Mouse (Mus musculus): Measurements from ENCODE around the gene Zfp689.
"Not testable (repeated sequence)": the region's sequence is repeated elsewhere in the genome, so short reads cannot be mapped to it uniquely, and the experiment has no call there.

Zfp689 gene

GRCm38 (mm10) chr7:127448521-127449300 is at the start of gene Zfp689:
TSS of gene Zfp689 (minus strand) at chr7:127449158.
- in situ Hi-C loops (cut with MboI, MseI): no loop called here

DNA sequence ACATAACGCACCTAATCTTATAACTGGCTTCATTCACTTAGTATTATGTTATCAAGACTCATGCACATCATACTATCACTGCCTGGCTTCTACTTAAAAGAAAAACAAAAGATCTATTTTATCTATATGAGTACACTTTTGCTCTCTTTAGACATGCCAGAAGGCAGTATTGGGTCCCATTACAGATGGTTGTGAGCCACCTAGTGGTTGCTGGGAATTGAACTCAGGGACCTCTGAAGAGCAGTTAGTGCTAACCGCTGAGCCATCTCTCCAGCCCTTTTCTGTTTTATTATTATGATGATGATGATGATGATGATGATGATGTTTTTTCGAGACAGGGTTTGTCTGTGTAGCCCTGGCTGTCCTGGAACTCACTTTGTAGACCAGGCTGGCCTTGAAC is 49.4 kb upstream of the Zfp689 start:
- in situ Hi-C loops (cut with MboI, MseI): loop anchor here (5.0 kb wide), 1 partner anchor 136 kb away; no protein-coding TSS in a partner anchor

DNA sequence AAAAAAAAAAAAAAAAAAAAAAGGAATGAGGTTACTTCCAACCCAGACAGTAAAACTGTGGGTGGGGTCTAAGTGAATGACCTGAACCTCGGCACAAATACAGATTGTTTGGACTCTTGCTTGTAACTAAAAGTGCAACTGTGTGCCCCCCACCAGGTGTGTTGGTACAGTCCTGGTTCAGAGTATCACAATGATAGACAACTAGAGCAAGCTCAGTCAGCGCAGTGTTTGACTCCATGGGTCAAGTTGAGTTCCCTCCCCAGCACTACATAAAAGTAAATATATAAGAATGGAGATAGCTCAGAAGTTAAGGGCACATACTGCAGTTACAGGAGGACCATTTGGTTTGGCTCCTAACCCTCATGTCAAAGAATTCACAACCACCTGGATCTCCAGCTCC is 48.4 kb upstream of the Zfp689 start:
- in situ Hi-C loops (cut with MboI, MseI): loop anchor here (5.0 kb wide), 1 partner anchor 135 kb away; no protein-coding TSS in a partner anchor

DNA sequence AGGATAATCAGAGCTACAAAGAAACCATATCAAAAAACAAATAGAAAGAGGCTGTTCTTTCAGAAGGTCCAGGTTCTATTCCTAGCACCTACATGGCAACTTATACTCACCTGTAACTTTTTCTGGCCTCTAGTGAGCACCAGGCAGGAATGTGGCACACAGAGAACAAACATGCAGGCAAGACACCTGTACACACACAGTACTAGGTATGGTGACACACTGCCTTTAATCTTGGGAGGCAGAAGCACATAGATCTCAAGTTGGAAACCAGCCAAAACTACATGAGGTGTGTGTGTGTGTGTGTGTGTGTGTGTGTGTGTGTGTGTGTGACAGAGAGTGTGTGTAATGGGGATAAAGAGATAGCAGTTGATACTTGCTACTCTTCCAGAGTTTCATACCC is 45.7 kb upstream of the Zfp689 start:
- in situ Hi-C loops (cut with MboI, MseI): loop anchor here (5.0 kb wide), 1 partner anchor 132 kb away; no protein-coding TSS in a partner anchor

GRCm38 (mm10) chr7:127491846-127492245 is 42.9 kb upstream of the Zfp689 start:
- in situ Hi-C loops (cut with MboI, MseI): no loop called here

DNA sequence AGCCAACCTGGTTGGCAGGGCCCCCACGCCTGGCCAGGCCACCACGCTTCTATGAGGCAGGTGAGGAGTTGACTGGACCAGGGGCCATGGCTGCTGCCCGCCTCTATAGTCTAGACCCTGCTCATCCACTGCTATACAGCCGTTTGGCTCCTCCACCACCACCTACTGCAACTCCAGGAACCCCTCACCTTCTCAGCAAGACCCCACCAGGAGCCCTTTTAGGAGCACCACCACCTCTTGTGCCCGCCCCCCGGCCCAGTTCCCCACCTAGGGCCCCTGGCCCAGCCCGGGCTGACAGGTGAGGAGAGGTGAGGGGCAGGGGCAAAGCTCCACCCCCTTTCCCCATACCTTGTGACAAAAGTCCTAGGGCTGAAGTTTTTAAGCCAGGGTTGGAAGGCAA is 41.0 kb upstream of the Zfp689 start:
- in situ Hi-C loops (cut with MboI, MseI): no loop called here

DNA sequence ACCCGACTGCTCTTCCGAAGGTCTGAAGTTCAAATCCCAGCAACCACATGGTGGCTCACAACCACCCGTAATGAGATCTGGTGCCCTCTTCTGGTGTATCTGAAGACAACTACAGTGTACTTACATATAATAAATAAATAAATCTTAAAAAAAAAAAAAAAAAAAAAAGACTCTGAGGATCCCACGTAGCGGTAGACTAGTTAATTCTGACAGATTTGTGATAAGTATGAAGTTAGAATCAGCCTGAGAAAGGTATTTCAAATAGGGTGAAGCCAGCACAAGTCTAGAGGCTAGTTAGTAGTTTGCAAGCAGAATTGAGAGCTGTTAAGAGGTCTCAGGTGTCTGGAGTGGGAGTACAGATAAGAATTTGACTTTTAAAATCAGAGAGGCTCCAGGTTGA is 39.4 kb upstream of the Zfp689 start:
- in situ Hi-C loops (cut with MboI, MseI): not testable (repeated sequence)

DNA sequence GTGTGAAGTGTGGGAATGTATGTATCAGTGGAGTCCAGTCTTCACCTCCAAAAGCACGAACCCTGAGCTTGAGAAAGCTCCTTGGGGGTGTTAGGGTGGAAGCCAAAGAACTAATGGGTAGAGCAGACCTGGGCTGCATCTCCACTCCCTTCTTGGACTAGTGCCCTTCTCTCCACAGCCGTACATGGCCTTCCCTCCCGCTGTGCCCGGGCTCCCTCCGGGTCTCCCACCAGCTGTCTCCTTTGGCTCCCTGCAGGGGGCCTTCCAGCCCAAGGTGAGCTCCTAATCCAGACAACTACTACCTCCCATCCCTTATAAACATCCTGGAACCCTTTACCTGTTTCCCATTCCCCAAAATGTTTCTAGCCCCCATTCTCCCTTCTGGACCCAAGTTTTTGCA is 36.5 kb upstream of the Zfp689 start:
- in situ Hi-C loops (cut with MboI, MseI): no loop called here

DNA sequence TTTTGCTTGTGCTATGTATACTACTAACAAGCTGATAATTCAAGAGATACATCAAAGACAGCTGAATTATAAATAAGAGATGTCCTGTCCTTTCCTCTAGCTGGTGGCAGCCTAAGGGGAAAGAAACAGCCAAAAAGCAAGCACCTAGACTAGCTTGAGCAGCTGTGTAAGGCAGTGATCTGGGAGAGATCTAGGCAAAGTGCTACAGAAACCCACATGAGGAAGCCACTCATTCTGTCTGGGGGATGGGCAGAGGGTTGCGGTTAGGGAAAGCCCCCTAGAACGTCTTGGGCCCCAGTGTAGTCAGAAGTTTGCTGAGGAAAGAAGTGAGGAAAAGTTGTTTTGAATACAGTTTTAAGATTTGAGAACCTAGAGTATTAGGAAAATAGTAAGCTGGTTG is 31.4 kb upstream of the Zfp689 start:
- in situ Hi-C loops (cut with MboI, MseI): no loop called here

DNA sequence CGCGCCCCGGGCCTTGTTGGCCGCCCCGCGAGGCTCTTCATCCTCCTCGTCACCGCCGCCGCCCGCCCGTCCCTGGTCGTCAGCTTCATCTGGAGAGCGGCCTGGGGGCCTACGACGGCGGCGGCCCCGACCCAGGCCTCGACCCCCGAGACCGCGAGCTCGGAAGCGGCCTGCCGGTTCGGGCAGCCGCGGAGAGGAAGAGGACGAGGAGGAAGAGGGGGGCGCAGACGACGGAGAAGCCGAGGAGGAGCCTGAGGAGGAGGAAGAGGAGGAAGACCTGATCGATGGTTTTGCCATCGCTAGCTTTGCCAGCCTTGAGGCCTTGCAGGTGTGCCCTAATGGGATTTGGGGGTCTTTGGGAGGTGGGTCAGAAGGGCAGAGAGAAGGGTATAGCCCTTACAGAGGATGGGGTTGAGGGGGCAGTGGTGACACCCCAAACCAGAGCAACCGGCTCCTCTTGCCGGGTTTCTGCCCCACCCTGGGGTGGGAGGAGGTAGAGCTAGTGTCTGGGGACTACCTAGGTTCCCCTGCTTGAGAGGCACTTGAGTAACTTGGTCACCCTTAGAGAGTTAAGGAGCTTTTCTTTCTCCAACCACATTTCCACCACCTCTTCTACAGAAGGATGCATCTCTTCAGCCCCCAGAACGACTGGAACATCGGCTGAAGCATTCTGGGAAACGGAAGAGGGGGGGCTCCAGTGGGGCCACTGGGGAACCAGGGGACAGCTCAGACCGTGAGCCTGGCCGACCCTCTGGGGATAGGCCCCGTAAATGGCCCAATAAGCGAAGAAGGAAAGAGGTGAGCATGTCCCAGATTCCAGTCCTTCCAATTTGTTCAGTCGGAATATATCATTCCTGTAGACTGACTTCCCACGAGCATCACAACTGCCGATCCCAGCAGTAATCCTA is 30.6 kb upstream of the Zfp689 start:
- in situ Hi-C loops (cut with MboI, MseI): loop anchor here (10.0 kb wide), 1 partner anchor 815 kb away; the partner anchor contains the start of gene BC017158

DNA sequence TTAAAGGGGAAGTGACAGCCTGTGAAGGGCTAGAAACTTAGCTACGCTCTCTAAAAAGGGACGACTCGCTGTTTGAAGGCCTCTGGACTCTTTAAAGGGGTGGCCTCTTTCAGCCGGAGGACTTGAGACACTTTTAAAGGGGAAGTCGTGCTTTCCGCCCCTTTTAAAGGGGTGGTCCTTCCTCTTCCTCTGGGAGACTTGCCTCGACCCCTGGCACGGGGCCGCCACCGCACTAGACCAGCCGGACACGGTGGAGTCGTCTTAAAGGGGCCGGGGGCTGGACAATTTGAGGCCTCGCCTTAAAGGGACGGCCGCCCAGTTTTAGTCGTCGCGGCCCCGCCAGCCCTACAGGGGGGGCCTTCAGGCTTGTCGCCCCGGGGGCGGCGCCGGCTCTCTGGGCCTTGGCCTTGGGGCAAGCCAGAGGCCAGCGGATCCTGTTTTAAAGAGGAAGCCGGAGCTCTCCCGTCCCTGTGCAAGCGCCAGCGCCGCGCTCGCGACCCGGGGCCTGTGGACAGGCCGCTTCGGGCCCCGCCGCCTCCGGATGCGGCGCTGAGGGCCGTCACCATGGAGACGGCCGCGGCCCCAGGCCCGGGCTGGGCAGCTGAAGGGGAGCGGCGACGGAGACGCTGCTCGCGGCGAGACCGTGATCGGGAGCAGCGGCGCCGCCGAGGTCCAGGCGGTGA is 29.8 kb upstream of the Zfp689 start, which contains the start of gene Fbrs:
Fbrs (plus strand) TSS at position 565 of the 683 bp plus-strand sequence.
- in situ Hi-C loops (cut with MboI, MseI): loop anchor here (10.0 kb wide), 1 partner anchor 816 kb away; the partner anchor contains the start of gene BC017158

DNA sequence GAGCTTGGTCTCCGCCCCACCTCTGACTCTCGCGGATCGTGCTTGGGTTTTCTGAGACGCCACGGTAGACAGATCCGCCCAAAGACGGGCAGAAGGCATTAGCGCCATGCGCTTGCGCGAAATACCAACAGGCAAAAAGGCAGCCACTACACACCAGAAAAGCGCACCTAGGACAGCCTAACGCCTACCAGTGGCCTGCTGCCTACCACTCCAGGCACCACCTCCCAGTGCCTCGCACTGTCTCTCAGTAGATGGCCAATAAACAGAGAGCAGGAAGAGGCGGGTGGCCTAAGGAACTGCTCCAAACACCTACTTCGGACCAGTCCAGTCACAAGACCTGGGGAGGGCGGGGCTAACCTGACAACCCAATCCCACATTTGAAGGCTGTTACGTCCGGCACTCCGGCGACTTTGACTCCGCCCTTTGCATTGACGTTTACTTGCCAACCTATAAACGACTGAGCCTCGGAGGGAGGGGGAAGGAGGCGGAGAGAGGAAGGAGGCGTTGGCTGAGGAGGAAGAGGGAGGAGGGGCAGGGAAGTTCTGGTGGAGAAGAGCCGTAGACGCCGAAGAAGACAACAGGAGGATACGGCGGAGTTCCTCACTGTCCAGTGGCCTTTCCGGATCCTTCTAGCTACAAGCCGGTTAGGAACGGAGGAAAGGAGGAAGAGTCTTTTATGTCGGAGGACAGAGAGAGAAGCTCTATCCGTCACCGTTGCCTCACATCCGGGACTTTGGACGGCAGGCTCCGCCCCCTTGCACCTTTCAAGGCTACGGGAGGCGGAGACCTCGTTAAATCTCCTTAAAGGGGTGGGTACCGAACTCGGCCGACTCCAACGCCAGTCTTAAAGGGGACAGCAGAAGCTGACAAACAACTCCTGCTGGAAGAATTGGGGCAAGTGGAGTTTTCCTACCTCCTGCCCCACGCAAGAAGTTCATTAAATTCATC is 29.0 kb upstream of the Zfp689 start:
- in situ Hi-C loops (cut with MboI, MseI): loop anchor here (10.0 kb wide), 1 partner anchor 817 kb away; the partner anchor contains the start of gene BC017158

- in situ Hi-C loops (cut with MboI, MseI): loop anchor here (10.0 kb wide), 1 partner anchor 818 kb away; the partner anchor contains the start of gene BC017158
These were observed 27.9 kb upstream of the Zfp689 start for GRCm38 (mm10) chr7:127476855-127477254.

DNA sequence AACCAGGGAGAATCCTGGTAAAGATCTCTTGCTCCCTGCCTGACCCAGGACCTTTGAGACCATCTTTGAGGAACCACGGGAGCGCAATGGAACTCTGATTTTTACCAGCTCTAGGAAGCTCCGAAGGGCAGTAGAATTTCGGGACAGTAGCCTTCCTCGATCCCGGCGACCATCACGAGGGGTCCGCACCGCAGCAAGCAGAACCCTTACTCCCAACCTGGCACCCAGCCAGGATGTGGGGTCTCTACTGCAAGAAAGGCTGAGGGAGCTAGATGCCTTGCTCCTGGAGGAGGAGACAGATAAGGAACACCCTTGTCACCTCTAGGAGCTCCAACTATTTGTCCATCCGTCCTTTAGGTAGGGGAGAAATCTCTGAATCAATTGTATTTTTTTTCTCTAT is 27.4 kb upstream of the Zfp689 start:
- in situ Hi-C loops (cut with MboI, MseI): loop anchor here (10.0 kb wide), 1 partner anchor 818 kb away; the partner anchor contains the start of gene BC017158

- in situ Hi-C loops (cut with MboI, MseI): loop anchor here (10.0 kb wide), 1 partner anchor 820 kb away; the partner anchor contains the start of gene BC017158
These were observed 26.3 kb upstream of the Zfp689 start for GRCm38 (mm10) chr7:127475186-127475740.

DNA sequence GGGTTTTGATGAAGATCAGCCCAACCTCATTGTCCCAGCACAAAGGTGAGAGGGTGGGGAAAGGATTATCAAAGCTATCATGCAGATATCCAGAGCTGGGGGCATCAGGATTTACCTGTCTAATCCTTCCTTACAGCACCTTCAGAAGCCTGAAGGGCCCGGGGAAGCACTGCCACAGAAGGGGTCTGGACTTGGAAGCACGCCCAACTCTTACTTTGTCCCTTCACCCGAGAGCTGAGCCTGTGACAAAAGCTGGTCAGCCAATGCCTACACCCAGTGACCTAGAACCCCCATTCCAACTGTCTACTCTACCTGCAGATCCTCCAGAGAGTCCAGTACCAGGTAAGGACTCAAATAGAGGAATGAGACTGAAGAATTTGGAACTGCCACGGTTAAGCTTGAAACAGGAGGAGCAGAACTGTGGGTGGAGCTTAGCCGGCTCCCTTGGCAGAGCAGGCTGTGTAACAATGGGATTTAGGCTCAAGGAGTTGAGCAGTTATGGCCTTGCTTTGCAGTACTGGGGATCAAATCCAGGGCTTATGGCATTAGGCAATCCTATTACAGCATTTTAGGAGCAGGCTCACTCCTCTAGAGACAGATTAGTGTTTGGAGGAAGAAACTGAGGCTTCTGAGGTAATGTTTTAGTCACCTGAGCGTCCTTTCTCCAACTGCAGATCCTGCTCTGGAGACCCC is 25.6 kb upstream of the Zfp689 start:
- in situ Hi-C loops (cut with MboI, MseI): loop anchor here (10.0 kb wide), 1 partner anchor 820 kb away; the partner anchor contains the start of gene BC017158

- in situ Hi-C loops (cut with MboI, MseI): loop anchor here (10.0 kb wide), 1 partner anchor 821 kb away; the partner anchor contains the start of gene BC017158
These were observed 24.7 kb upstream of the Zfp689 start for GRCm38 (mm10) chr7:127473705-127474104.

- in situ Hi-C loops (cut with MboI, MseI): loop anchor here (10.0 kb wide), 1 partner anchor 823 kb away; the partner anchor contains the start of gene BC017158
These were observed 23.1 kb upstream of the Zfp689 start for GRCm38 (mm10) chr7:127472060-127472459.

DNA sequence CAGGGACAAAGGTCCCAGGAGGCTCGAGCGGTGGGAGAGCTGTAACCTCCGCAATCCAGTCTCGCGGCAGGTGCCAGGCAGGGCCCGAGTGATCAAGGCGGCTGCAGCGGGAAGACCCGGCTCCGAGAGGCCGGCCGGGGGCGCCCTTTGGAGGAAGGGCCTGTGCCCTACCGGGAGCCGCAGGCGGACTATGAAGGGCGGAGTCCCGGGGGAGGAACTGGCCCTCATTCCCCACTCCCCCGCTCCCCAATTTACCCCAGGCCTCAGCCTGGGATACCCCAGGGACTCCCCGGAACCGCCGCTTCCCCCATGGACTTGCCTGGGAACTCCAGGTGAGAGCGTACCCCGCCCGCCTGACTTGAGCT is 22.7 kb upstream of the Zfp689 start:
- in situ Hi-C loops (cut with MboI, MseI): loop anchor here (10.0 kb wide), 1 partner anchor 823 kb away; the partner anchor contains the start of gene BC017158

Data from regulatory T cell (primary cell).